Mouse (Mus musculus) testis, adult 2 months (tissue): ENCODE data around the gene Gas6. TPM values are rescaled to one million over a fixed set of nuclear protein-coding genes. Genes with fewer than 3 reads are reported as not detected.
A peak's percentile ranks its signal among the peaks of the same experiment; 100 is the strongest.

Experiments
- H3K27ac ChIP-seq: fragments of 200-500 bp; 2 replicates; pipeline ENCODE4 v1.5.1; 2012; ENCODE audit warnings: low read depth, low read length; ENCODE audit not compliant: control insufficient read depth, insufficient read depth
- H3K27me3 ChIP-seq: fragments of 200-500 bp; 2 replicates; pipeline ENCODE4 v1.6.1; 2012; ENCODE audit warnings: mild to moderate bottlenecking, low read length, moderate library complexity; ENCODE audit not compliant: control insufficient read depth, insufficient read depth
- H3K36me3 ChIP-seq: fragments of 200-500 bp; 2 replicates; pipeline ENCODE4 v1.6.1; 2012; ENCODE audit warnings: mild to moderate bottlenecking, low read length; ENCODE audit not compliant: control insufficient read depth, insufficient read depth
- H3K4me1 ChIP-seq: fragments of 200-500 bp; 2 replicates; pipeline ENCODE4 v1.6.1; 2012; ENCODE audit warnings: low read length; ENCODE audit not compliant: control insufficient read depth, insufficient read depth
- H3K4me3 ChIP-seq: fragments of 200-500 bp; 2 replicates; pipeline ENCODE4 v1.5.1; 2012; ENCODE audit warnings: low read depth, mild to moderate bottlenecking, low read length, moderate library complexity, mixed read lengths; ENCODE audit not compliant: control insufficient read depth
- CTCF ChIP-seq: fragments of 200-500 bp; IDR thresholded peaks from 2 replicates; pipeline ENCODE4 v1.5.1; 2012; ENCODE audit warnings: low read depth, mild to moderate bottlenecking, inconsistent platforms, low read length, moderate library complexity; ENCODE audit not compliant: control insufficient read depth, insufficient read depth, insufficient replicate concordance
- POLR2A ChIP-seq: fragments of 200-500 bp; IDR thresholded peaks from 2 replicates; pipeline ENCODE4 v1.6.1; 2012; ENCODE audit warnings: low read depth, mild to moderate bottlenecking, inconsistent platforms, low read length, moderate library complexity; ENCODE audit not compliant: control insufficient read depth
- polyA plus RNA-seq: library from polyadenylated mRNA; depleted of rRNA; stranded (reverse); fragments of >200 nt; gene quantifications from 2 replicates; pipeline ENCODE4 v1.2.3, GENCODE M21; 2012

The Gas6 gene
- polyA plus RNA-seq, 1 experiment = 57.8 TPM

DNA sequence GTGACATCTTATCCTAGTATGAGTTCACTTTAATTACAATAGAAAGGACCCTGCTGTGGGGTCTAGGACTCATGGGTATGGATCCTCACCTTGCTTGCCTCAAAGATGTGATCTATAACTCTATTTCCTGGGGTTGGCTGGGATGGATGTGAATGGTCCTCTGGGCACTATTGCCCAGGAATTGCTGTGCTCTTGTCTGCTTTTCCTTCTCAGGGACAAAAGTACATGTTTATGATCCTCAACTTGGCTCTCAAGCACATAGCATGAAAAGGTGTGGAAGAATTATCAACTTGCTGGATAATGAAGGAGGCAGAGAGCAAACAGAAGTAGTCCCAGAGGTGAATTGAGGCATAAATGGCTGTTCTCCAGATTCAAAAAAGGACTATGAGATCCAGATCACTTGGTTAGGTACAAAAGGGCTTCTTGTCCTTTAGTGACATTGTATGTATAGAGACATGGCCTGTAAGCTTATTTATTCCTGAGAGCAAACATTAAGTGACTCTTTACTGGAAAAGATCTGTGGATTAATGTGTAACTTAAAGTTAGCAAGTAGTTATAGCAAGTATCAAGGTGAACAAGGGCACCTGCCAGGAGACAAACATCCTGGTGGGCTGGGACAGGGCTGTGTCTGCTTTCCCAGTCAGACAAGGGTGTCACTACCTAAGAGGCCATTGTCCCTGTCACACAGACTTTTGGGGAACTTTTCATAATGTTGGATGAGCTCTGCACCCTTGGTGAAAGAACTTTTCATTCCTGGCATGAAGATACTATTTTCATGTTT, 10.8 kb upstream of the Gas6 start:
- no peaks in the 10 kb centered on the region for H3K27me3 ChIP-seq
- H3K36me3 ChIP-seq = no peaks in the 10 kb centered on the region
- no peak for TF ChIP-seq POLR2A
- TF ChIP-seq CTCF = no peak
- no peak overlapping the region for H3K4me3 ChIP-seq
- no peak overlapping the region for H3K27ac ChIP-seq
- no peaks in the 10 kb centered on the region for H3K4me1 ChIP-seq

DNA sequence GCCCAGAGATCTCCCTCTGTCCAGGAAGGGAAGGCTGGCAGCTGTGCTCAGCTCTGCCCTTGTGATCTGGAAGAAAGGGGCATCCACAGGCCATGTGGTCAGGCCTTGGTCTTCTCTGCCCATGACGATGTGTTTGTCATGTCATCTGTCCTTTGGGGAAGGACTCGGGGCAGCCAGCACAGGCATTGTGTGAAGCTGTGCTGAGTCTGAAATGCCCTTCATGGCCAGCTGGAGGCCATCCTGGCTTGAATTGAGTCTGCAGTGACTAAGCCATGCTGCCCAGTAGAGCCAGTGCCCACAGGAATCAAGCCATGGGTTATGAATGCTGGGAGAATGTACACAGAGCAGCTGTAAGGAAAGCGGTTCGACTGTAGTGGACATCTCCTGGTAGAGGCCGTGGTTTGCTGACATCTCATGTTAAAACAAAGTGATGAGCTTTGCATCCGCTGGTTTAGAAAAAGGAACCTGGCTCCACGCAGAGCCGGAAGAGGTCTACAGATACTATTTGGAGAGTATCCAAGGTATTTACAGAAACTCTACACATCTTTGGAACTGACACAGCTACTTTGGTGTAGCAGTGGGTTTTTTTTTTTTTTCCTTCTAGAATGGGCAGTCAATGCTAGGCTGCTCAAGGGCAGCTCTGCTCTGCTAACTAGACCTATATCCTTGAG, 9.8 kb upstream of the Gas6 start:
- Histone ChIP-seq H3K4me1 (no peaks in the 10 kb centered on the region), H3K27me3 (no peaks in the 10 kb centered on the region), H3K4me3 (no peak overlapping the region), H3K27ac (no peak overlapping the region), H3K36me3 (no peaks in the 10 kb centered on the region)
- no peak for TF ChIP-seq CTCF
- TF ChIP-seq POLR2A = no peak

- TF ChIP-seq CTCF (no peak), POLR2A (no peak)
- Histone ChIP-seq H3K27ac (no peak overlapping the region), H3K4me1 (no peaks in the 10 kb centered on the region), H3K4me3 (no peak overlapping the region), H3K36me3 (no peaks in the 10 kb centered on the region), H3K27me3 (no peaks in the 10 kb centered on the region)
Measured at GRCm38 (mm10) chr8:13501221-13501620, 6.9 kb upstream of the Gas6 start.

DNA sequence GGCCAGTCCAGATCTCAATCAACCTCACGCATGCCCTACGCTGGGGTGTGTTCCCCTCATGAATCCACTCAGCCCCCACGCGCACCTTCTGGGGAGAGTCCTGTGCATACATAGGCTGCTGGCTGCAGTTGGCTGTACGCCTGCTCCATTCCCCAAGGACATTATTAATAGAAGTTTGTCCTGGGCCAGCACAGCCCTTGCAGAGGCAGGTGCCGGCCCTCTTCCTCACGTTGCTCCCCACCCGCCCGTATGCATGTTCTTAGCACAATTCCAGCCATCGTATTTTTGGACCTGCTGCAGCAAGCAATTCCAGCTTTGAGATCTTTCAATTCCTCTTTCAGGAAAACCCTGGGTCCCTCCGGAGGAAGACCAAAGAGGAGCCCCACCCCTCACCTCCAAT, 1.3 kb downstream of the Gas6 start:
- Histone ChIP-seq H3K4me3 (peak overlapping the region; percentile 31), H3K27me3 (no peaks in the 10 kb centered on the region), H3K27ac (no peak overlapping the region), H3K4me1 (peaks cover 15% of the 10 kb centered on the region), H3K36me3 (no peaks in the 10 kb centered on the region)
- TF ChIP-seq CTCF (no peak), POLR2A (no peak)

- TF ChIP-seq POLR2A = no peak
- TF ChIP-seq CTCF = no peak
- Histone ChIP-seq H3K4me1 (peaks cover 15% of the 10 kb centered on the region), H3K36me3 (no peaks in the 10 kb centered on the region), H3K4me3 (no peak overlapping the region), H3K27ac (no peak overlapping the region), H3K27me3 (no peaks in the 10 kb centered on the region)
Measured at GRCm38 (mm10) chr8:13492198-13492995, 1.9 kb downstream of the Gas6 start.

DNA sequence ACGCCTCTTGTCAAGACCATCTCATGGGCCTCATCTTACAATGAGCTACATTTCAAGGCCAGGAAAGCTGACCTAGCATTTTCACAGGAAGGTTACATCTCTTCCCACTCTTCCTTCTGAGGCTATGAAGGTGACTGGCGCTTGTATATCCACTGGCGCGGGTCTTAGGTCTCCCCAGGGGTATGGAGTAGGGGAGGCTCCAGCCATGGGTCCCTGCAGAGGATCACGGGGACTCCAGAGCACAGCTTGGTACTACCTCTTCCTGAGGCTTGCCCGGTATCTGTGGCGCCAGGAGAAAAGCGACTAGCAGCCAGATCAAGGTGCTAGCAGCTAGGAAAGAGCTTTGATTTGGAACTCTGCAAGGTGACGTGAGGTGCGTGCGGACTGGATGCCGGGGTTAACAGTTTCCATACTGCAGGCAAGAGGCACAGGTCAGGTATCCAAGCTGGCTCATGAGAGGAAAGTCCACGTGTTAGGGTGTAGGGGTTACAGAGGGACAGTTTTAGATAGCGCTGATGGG, 2.7 kb downstream of the Gas6 start:
- Histone ChIP-seq H3K4me1 (peaks cover 15% of the 10 kb centered on the region), H3K4me3 (no peak overlapping the region), H3K27me3 (no peaks in the 10 kb centered on the region), H3K27ac (no peak overlapping the region), H3K36me3 (no peaks in the 10 kb centered on the region)
- TF ChIP-seq POLR2A (no peak), CTCF (no peak)
